Mouse (Mus musculus) heart, adult 10 weeks (tissue): ENCODE results near the gene Ube2dnl2. TPM values are rescaled to one million over a fixed set of nuclear protein-coding genes. Genes with fewer than 3 reads are reported as not detected.

ENCODE experiments used
- polyA plus RNA-seq: library from polyadenylated mRNA; stranded (reverse); fragments of 350-450 nt; fragmentation: Illumina TruSeq; extraction: RNeasy Lipid Tissue Mini Kit (QIAGEN cat#74804); gene quantifications from one replicate; pipeline ENCODE4 v1.2.3, GENCODE M21; 2014; ENCODE audit warnings: low read depth, low replicate concordance

The Ube2dnl2 gene
- polyA plus RNA-seq = not detected

DNA sequence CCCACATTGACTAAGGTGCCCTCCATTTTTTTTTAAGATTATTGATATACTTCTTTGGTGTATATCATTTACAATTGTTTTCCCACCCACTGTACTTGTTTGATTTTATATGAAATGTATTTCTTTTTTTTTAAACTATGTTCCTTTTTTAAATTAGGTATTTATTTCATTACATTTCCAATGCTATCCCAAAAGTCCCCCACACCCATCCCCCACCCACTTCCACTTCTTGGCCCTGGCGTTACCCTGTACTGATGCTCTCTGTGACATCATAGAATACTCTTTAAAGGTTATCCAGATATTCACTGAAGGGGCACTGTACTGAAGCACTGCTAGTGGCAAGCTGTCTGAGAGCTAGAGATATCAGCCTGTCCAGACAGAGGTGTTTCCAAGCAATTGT is at the start of gene Ube2dnl2:
Gene Ube2dnl2, plus strand, starts transcription at position 301 of the 400 bp plus-strand sequence.

GRCm38 (mm10) chrX:114904712-114905111 is 2.7 kb upstream of the Ube2dnl2 start, which contains the start of gene Ube2dnl1:
TSS of gene Ube2dnl1 (plus strand) at chrX:114905012.

Other genes starting within 250 kb of the Ube2dnl2 start
- gene Ube2dnl1, start 2.6 kb upstream of the Ube2dnl2 start, polyA plus RNA-seq = not detected